Mouse (Mus musculus) olfactory bulb, adult 2 months (tissue): ENCODE data around the gene Sowahc.

Experiments
- CTCF ChIP-seq: fragments of 200-500 bp; IDR thresholded peaks from 2 replicates; pipeline ENCODE4 v1.5.1; 2012; ENCODE audit warnings: low read depth, mild to moderate bottlenecking, low read length, moderate library complexity; ENCODE audit not compliant: insufficient read depth
- POLR2A ChIP-seq: fragments of 200-500 bp; IDR thresholded peaks from 2 replicates; pipeline ENCODE4 v1.6.1; 2012; ENCODE audit warnings: mild to moderate bottlenecking, low read depth, low read length, moderate library complexity; ENCODE audit not compliant: insufficient read depth

DNA sequence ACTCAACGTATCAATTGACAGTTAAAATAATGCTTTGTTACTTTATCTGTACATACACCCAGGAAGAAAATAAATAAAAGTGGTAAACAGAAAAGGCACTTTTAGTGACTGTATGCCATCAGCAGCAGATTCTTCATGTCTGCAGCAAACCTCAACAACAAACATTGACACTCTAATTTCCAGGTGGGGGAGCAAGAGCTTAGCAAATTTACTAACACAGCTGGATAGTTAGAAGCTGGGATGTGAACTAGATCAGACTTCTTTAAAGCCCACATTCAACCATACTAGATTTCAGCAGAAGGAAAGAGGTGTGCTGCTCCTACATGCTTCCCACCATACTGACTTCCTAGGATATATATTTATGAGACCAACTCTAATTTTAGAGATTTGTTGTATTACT is 49.2 kb upstream of the Sowahc start:
- TF ChIP-seq CTCF, result no peak
- TF ChIP-seq POLR2A, result no peak
